Mouse (Mus musculus): Measurements from ENCODE around the gene Inpp4a. TPM values are rescaled to one million over a fixed set of nuclear protein-coding genes. Genes with fewer than 3 reads are reported as not detected.

Gene Inpp4a
- total RNA-seq (2021), result 100 to 1,000 TPM; 149 to 156 TPM

DNA sequence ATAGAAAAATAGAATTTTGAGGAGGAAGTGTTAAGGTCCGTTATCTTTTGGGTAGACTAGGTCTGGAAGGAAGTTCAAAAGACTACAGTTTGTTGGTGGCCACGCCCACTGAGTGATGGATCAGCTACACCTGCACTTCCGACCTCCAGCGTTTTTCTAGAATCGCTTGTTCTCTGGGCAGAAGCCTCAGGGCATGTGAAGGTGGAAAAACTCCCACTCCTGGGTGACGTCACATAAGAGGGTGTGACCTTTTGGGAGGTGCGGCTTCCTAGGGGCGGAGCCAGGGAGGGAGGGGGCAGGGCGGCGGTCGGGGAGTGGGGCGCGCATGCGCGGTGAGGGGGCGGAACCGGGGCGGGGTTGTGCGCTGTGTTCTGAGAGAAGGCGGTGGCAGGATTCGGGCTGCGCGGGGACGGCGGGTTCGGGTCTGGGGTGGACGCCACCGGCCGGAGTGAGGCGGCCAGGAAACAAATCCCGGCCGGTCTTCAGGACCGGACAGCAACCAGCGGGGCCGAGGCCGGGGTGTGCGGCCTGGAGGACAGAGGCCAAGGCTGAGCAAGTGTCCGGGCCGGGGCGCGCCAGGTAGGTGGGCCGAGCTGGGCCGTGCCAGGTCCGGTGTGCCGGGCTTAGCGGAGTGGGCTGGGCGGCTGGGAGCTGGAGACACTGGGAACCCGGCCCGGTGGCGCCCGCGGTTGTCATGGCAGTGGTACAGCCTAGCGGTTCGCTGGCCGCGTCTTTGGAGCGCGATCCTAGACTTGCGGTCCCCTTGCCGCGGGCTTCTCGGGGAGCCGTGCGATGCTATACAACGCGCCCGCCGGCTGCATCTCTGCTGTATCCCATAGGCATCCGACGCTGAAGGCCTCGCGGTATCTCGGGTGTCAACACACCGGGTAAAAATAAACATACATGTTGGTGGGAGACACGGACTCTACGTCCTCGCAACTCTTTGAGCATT lies at the start of gene Inpp4a:
Inpp4a (plus strand) TSS at position 326 of the 952 bp plus-strand sequence.
- DNase-seq (ENCODE audit: extremely low spot score in 1 of 2, low spot score in 1 of 2), result peak; percentile 96 to 97

DNA sequence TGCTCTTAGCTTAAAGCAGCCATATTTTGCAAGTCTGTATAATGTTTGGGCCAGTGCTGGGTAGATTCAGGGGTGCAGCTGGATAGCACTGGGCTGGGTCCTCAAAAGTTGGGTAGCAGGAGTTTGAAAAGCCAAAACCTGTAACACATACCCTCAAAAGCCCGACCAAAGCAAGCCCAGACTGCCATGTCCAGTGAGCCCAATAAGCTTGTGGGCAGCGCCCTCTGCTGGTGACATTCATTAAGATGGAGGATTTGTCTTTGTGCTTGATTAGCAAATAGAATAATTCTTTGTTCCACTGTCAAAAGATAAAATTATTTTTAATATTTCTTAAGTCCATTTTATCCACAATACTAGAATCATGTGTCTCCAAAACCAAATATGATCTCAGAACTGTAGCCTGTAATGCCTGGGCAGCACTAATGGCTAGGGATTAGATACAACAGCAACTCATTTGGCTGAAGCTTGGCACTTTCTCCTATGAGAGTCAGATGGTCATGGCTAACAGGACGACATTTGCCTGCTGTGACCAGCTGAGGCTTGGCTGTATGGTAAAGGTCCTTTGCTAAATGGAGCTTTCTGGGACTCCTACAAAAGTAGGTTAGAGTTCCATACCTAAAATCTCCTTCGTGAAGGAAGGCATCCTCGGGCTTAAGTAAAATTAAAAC lies 48.9 kb upstream of the Inpp4a start:
- peak; percentile 85 to 98 for DNase-seq (ENCODE audit: extremely low spot score in 1 of 2, low spot score in 1 of 2)

DNA sequence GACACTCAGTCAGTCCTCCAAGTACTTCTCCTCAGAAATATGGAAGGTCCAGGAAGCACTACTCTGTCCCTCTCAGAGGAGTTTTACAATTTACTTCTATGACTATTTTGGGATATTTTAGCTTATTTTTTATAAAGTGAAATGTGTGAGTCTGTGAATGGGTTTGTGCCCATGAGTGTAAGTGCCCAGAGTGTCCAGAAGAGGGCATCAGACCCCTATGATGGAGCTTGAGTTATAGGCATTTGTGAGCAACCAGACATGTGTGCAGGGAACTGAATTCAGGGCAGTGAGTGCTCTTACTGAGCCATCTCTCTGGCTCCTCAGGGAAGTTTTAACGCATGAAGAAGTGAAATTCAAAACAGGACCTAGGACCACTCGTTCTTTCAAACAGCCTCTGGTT lies 41.2 kb upstream of the Inpp4a start:
- DNase-seq (ENCODE audit: extremely low spot score in 1 of 2, low spot score in 1 of 2), result no peak

DNA sequence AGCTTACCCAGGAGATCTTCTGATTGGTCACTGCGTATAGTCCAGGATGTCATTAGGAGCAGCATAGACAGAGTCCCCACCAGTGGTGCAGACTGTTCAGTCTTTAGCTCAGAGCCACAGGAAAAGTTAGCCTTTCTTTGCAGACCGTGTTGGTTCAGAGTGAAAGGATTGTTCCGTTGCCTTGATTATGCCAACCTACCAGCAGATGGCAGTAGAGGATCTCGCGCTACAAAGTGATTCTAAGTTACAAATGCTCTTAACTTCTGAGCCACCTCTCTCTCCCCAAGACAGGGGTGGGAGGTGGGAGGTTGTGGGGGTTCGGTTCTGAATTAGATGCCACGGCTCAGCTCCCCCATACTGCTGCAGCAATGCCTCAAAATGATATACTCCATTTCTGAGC lies 27.2 kb upstream of the Inpp4a start:
- DNase-seq (ENCODE audit: extremely low spot score in 1 of 2, low spot score in 1 of 2), result peak; percentile 36 to 62

DNA sequence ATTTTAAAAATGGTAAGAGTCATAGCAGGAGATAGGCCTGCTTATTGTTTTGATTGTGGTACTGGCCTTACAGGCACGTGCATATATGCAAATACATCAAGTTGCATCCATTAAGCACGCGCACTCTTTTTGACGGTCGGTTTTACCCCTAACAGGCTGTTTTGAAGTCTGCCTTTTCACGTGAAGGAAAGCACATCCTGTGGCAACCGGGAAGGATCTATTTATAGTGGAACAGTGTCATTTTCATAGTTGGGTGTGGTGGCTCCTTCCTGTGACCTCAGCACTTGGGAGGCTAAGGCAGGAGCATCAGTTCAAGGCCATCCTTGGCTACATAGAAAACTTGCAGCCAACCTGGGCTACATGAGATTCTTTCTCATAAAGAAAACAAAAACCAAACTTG lies 13.1 kb upstream of the Inpp4a start:
- DNase-seq (ENCODE audit: extremely low spot score in 1 of 2, low spot score in 1 of 2), result no peak

DNA sequence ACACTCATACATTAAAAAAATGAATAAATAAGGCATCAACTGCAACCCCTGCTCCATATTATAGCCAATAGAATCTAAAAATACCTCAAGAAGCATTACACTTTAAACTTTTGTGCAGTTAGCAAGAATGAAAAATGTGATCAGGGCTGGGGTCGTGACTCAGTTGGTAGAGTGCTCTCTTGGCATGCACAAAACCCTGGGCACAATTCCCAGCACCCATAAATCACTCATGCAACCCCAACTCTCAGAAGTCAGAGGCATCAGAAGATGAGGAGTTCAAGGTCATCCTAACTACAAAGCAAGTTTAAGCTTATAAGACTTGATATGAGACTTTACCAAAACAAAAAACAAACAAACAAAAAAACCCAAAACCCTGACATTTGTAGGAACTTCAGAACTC lies 11.9 kb upstream of the Inpp4a start:
- no peak for DNase-seq (ENCODE audit: extremely low spot score in 1 of 2, low spot score in 1 of 2)

DNA sequence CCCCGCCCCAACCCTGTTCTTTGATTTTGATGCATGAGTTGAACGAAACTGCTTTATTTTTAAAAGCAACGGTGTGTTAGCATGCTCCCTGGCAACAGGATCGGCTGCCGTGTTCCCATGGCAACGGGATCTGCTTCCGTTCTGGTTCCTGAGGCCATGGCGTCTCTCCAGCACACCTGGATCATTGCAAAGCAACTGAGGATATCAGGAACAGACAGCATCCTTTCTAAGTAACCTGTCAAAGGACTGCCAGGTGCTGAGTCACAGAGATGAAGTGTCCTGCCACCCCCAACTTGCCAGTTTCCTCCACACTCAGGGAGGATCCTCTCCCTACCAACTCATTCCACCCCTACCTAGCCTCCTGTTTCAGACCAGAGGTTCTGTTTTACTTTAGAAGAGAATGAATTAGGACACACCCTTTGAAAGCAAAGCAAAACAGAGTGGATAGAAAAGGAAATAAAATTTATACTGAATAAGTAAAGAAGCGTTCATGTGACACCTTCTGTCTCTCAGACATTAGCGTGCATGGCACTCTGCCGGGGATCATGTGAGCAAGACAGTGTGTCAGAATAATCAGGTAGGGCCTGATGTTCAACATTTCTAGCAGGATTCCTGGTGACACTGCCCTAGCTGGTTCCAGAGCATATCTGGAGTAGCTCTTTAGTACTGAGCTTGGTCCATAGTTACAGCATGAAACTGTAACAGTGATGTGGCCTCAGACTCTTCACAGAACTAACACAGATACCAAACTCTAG lies 11.3 kb upstream of the Inpp4a start:
- DNase-seq (ENCODE audit: extremely low spot score in 1 of 2, low spot score in 1 of 2), result peak; percentile 30 to 53

DNA sequence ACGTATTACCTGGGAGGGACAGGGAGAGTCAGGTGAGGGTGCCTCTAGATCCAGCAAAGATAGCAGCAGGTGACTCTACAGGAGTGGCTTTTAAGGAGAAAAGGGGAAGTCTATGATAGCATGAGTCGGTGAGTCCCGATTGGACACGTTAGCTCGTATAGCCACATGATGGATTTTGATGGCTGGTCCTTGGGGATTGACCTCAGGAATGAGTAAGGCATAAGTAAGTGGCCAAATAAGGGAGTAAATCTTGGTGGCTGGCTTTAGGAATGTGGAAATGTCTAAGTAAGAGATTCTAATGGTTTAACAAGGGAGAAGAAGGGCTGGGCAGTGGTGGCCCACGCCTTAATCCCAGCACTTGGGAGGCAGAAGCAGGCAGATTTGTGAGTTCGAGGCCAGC lies 10.7 kb upstream of the Inpp4a start:
- no peak for DNase-seq (ENCODE audit: extremely low spot score in 1 of 2, low spot score in 1 of 2)

DNA sequence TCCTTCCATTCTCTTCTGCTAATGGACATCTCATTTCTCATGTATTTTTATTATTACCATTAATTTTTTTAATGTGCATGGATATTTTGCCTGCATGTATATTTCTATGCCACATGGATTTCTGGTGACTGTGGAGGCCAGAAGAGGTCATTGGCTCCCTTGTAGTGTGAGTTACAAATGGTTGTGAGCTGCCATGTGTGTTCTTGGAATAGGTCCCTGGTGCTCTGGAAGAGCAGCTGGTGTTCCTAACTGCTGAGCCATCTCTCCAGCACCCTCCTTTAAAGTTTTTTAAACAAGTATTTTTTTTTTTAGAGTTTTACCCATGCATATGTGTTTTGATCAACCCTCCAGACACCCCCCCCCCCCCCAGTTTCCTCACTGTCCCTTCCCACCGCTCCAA lies 3.3 kb upstream of the Inpp4a start:
- DNase-seq (ENCODE audit: extremely low spot score in 1 of 2, low spot score in 1 of 2), result no peak

DNA sequence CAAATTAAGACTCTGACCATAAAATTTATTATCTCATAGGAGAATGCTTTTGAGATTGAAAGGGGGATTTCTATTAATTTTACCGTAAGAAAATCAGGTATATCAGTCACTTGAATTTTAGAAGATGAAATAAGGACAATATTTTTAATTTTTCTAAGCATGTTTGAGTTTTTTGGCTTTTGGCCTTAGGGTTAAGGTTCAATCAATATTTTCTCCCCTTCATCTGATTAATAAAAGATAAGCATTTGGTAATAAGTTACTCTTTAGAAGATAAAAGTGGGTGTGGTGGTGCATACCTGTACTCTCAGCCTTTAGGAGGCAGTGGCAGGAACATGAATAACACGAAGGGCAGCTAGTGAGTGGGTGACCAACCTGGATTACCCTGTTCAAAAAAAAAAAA lies 761 bp upstream of the Inpp4a start:
- DNase-seq (ENCODE audit: extremely low spot score in 1 of 2, low spot score in 1 of 2), result no peak

DNA sequence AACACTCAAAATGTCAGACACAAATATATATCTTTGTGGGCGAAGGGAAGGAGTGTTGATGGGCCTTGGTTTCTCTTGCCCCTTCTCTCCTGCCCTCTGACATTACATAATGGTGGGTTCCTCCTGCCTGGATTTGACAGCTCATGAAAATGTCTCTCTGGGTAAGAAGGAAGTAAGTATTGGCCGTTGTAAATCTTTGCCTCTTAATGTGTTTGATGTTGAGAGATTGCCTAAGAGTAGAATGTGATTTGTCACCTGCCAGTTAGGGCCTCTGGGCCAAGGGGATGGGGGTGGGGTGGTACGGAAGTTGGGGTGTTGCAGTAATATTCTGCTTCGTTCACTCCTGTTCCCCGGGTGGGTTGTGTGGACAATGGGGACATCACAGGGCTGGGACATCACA lies 985 bp downstream of the Inpp4a start:
- DNase-seq (ENCODE audit: extremely low spot score in 1 of 2, low spot score in 1 of 2), result peak in 1 of 2 experiments; percentile 24

DNA sequence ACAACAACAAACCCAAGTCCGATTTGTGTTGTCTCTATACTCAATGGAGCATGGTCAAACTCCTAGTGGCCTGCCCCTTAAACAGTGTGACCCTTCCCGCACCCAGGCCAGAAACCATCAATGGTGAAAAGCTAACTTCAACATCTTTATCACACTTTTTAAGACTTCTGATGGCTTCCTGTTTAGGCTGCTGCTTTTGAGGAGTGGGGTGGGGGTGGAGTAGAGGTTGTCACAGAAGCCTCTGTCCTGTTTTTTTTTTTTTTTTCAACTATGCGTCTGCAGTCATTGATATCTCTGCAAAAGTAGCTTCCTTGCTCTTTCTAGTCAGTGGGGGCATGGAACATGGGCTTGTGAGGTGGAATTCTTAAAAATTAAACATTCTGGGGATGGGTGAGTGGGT lies 3.1 kb downstream of the Inpp4a start:
- no peak for DNase-seq (ENCODE audit: extremely low spot score in 1 of 2, low spot score in 1 of 2)

DNA sequence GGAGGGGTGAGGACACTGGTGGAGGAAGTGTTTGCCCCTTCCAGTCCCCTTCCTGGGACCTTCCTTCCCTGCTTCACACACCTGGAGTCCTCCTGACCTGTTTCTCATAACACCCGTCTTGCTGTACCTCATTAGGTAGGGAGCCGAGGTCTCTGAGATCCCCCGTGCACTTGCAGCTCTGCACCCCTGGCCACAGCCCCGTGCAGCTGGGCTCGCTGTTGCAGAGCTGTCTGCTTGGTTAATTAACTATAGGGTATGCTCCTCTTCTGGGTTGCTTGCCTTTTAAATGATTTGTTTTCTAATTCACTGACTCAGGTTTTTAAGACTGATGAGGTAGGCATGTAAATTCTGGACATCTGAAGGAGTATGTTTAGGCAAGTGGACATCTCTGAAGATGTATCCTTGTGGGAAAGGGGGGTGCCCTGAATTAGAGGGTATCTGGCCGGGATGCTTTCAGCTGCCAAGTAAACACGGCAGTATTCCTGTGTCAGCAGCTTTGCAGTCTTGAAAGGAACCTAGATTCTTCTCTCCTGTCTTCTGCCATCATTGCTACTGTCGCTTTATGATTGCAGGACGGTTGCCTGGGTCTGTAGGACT lies 6.1 kb downstream of the Inpp4a start:
- DNase-seq (ENCODE audit: extremely low spot score in 1 of 2, low spot score in 1 of 2), result no peak

DNA sequence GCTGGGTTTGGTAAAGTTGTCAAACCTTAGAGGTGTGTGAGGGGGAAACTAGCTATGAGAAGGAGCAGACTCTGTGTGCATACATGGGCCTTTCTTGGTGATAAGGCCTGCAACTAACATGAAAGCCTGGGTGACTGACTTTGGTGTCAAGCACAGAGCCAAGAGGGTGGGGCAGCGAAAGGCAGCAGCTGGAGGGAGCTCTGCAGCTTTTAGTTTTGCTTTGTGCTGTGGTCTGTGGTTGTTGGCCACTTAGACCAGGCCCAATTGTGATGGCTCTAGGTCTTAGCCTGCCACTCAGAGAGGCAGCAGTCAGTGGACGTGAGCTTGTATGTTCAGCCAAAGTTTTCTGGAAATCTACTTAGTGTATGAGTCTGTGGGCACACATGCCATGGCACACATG lies 7.9 kb downstream of the Inpp4a start:
- no peak for DNase-seq (ENCODE audit: extremely low spot score in 1 of 2, low spot score in 1 of 2)

DNA sequence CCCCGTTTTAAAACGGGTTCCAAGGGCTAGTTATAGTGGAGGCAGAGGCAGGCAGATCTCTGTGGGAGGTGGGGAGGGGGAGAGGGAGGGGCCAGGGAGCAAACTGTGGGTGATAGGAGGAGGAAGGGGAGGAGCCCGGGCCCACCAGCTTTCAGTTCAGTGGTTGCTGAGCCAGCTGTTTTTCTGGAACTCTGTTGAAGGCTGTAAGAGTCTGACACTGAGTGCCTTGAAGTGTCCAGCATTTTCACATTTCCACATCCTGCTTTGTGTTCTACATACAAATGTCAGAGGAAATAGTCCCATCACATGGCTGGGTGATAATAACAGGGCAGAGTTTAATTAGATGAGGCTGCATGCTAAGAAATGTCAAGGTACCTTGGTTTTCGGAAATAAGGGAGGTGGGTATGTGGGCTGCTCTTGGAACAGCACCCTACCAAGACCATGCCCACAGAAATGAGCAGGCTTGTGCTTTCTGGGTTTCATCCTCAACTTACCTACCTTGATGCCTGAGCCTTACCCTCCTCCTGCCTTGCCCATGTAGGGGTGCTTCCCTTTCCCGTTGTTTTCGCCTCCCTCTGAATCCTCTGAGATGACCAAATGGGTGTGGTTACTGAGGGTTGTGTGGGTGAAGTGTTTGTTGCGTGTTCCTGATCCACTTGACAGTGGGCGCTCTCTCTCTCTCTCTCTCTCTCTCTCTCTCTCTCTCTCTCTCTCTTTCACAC lies 8.5 kb downstream of the Inpp4a start:
- DNase-seq (ENCODE audit: extremely low spot score in 1 of 2, low spot score in 1 of 2), result no peak

DNA sequence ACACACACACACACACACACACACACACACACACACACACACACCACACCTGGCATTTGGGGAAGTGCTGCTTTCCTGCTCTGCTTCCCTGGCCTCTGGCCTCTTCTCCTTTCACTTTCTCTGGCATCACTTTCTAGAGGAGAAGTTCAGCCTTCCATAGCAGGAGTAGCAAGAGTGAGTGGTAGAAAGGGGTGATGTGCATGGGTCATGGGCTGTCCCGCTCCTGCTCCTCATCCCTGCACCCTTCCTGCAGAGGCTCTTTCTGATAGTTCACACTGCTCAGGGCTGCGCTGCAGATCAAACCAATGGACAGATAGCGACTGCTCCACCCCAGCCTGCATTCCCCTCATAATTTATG lies 9.1 kb downstream of the Inpp4a start:
- no peak for DNase-seq (ENCODE audit: extremely low spot score in 1 of 2, low spot score in 1 of 2)

DNA sequence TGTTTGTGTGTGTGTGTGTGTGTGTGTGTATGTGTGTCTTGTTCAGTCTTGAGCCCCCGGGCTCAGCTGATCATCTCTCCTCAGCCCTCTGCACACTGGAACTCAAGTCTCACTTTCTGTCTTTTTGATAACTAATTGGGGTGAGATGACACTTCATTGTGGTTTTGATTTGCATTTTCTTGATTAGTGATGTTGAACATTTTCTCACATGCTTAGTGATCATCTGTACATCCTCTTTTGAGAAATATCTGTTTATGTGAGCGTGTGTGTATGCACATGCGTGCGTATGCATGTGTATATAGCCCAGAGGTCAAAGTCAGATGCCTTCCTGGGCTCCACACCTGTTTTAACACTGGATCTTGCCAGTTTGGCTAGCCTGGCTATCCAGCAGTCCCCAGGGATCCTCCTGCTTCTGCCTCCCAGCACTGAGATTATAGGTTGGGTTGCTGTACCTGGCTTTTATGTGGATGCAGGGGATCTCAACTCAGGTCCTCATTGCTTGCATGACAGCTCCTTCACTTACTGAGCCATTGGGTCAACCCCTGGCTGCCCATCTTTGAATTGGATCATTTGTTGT lies 10.4 kb downstream of the Inpp4a start:
- no peak for DNase-seq (ENCODE audit: extremely low spot score in 1 of 2, low spot score in 1 of 2)

DNA sequence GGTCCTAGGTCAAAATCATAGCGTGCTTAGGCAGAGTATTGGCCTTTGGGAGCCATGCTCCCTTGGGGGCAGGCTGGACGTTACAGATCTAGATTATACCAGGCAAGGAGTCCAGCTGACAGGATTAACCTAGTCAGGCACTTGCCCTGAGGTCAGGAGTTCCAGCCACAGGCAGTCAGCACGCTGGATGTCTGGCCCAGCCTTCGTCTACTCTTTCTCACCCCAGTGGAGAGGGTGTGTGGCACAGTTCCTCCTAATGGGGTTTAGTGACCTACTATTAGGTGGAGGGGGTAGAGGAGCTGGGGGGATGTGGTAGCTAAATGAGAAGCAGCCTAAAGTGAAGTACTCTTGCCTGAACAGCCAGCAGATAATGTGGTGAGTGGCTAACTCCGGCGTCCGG lies 14.7 kb downstream of the Inpp4a start:
- DNase-seq (ENCODE audit: extremely low spot score in 1 of 2, low spot score in 1 of 2), result no peak

DNA sequence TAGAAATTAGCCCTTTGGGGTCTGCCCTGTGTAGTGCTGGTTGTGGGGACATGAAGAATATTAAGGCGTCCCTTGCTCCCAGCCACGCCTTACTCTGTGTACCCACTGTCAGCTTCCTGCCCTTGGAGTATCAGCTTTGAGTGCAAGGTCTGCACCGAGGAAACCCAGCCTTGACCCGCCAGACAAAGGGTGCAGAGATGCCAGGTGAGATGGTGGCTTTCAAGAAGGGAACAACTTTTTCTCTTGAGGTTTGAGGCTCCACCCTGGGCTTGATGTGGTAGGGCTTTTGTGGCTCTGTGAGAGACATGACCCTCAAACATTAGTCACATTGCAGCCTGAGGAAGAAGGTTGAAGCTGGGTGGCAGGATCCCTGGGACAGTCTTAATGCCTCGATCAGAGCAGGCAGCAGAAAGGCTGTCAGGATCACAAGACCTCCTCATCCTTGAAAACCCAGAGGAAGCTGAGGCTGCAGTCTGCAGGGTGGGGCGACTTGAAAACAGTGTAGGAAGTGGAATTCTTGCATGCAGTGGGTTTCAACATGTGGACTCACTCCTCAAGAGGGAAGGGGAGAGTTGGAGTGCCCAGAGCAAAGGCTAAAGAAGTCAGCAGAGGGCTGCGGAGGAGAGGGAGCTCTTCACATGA lies 18.1 kb downstream of the Inpp4a start:
- no peak for DNase-seq (ENCODE audit: extremely low spot score in 1 of 2, low spot score in 1 of 2)

Measured in layer of hippocampus, postnatal 25 days (tissue).